Mouse (Mus musculus): Measurements from ENCODE around the gene Prr3. TPM values are rescaled to one million over a fixed set of nuclear protein-coding genes. Genes with fewer than 3 reads are reported as not detected.

The Prr3 gene
- polyA plus RNA-seq (2014; fragmentation: Nextera tagmentation; extraction: Ambion mirVana) = 50.8 and 54.4 TPM in 2 replicates

GRCm38 (mm10) chr17:35979401-35980362 is at the start of gene Prr3, which contains the start of gene Gnl1:
TSS of gene Prr3 (minus strand) at chr17:35980236.
TSS of gene Gnl1 (plus strand) at chr17:35979851.
- ATAC-seq (replicated peaks; ENCODE audit: low FRiP score) = peak; percentile 87
- no peaks in the 10 kb centered on the region for H3K27me3 ChIP-seq (ENCODE audit: control insufficient read depth, insufficient read depth, low read length)
- no peaks in the 10 kb centered on the region for H3K9me3 ChIP-seq (ENCODE audit: control insufficient read depth, low read length)
- peak within 1 kb of the TSS; percentile 78 for H3K4me2 ChIP-seq (ENCODE audit: low read depth, low read length, severe bottlenecking)
- H3K4me1 ChIP-seq (replicated peaks; ENCODE audit: control insufficient read depth, insufficient read depth, low read length) = peaks cover 8% of the 10 kb centered on the region; the same call in 1 of the 2 replicates
- no peaks in the 10 kb centered on the region; the same call in 1 of the 2 replicates for H3K36me3 ChIP-seq (ENCODE audit: control insufficient read depth, insufficient read depth, low read length)
- peak within 1 kb of the TSS; percentile 72 for H3K9ac ChIP-seq (ENCODE audit: low read length)
- WGBS = under 1% methylated on average over 103 of the region's 109 CpGs
- peak within 1 kb of the TSS; percentile 93 for H3K4me3 ChIP-seq (ENCODE audit: low read depth, low read length)
- peak within 1 kb of the TSS; percentile 89 for H3K27ac ChIP-seq (ENCODE audit: low read depth, low read length)
- peak; percentile 94 for DNase-seq (ENCODE audit: low spot score)

- Histone ChIP-seq H3K36me3 (ENCODE audit: control insufficient read depth, insufficient read depth, low read length) (no peaks in the 10 kb centered on the region), H3K27ac (ENCODE audit: low read depth, low read length) (no peak overlapping the region), H3K27me3 (ENCODE audit: control insufficient read depth, insufficient read depth, low read length) (no peaks in the 10 kb centered on the region), H3K9me3 (ENCODE audit: control insufficient read depth, low read length) (no peaks in the 10 kb centered on the region), H3K4me2 (ENCODE audit: low read depth, low read length, severe bottlenecking) (no peak overlapping the region), H3K4me3 (ENCODE audit: low read depth, low read length) (no peak overlapping the region), H3K9ac (ENCODE audit: low read length) (no peak overlapping the region), H3K4me1 (replicated peaks; ENCODE audit: control insufficient read depth, insufficient read depth, low read length) (peaks cover 2% of the 10 kb centered on the region; the same call in 1 of the 2 replicates)
- 89% methylated on average over 7 of the region's 7 CpGs for WGBS
- no peak for ATAC-seq (replicated peaks; ENCODE audit: low FRiP score)
- DNase-seq (ENCODE audit: low spot score) = no peak
Measured at GRCm38 (mm10) chr17:36028879-36029619, 49.0 kb upstream of the Prr3 start.

GRCm38 (mm10) chr17:36027663-36028062 is 47.6 kb upstream of the Prr3 start:
- no peak overlapping the region for H3K4me3 ChIP-seq (ENCODE audit: low read depth, low read length)
- H3K27ac ChIP-seq (ENCODE audit: low read depth, low read length) = no peak overlapping the region
- H3K4me1 ChIP-seq (replicated peaks; ENCODE audit: control insufficient read depth, insufficient read depth, low read length) = peaks cover 2% of the 10 kb centered on the region; the same call in 1 of the 2 replicates
- no peak overlapping the region for H3K9ac ChIP-seq (ENCODE audit: low read length)
- no peaks in the 10 kb centered on the region for H3K27me3 ChIP-seq (ENCODE audit: control insufficient read depth, insufficient read depth, low read length)
- DNase-seq (ENCODE audit: low spot score) (no peak), ATAC-seq (replicated peaks; ENCODE audit: low FRiP score) (no peak)
- no peaks in the 10 kb centered on the region for H3K9me3 ChIP-seq (ENCODE audit: control insufficient read depth, low read length)
- H3K4me2 ChIP-seq (ENCODE audit: low read depth, low read length, severe bottlenecking) = no peak overlapping the region
- no peaks in the 10 kb centered on the region for H3K36me3 ChIP-seq (ENCODE audit: control insufficient read depth, insufficient read depth, low read length)
- WGBS = 94% methylated on average over 4 of the region's 4 CpGs

GRCm38 (mm10) chr17:36025901-36026300 is 45.9 kb upstream of the Prr3 start:
- H3K4me1 ChIP-seq (replicated peaks; ENCODE audit: control insufficient read depth, insufficient read depth, low read length) = no peaks in the 10 kb centered on the region
- DNase-seq (ENCODE audit: low spot score) (no peak), ATAC-seq (replicated peaks; ENCODE audit: low FRiP score) (no peak)
- 94% methylated on average over 4 of the region's 4 CpGs for WGBS
- no peak overlapping the region for H3K4me2 ChIP-seq (ENCODE audit: low read depth, low read length, severe bottlenecking)
- no peaks in the 10 kb centered on the region for H3K36me3 ChIP-seq (ENCODE audit: control insufficient read depth, insufficient read depth, low read length)
- no peaks in the 10 kb centered on the region for H3K27me3 ChIP-seq (ENCODE audit: control insufficient read depth, insufficient read depth, low read length)
- no peaks in the 10 kb centered on the region for H3K9me3 ChIP-seq (ENCODE audit: control insufficient read depth, low read length)
- no peak overlapping the region for H3K27ac ChIP-seq (ENCODE audit: low read depth, low read length)
- H3K9ac ChIP-seq (ENCODE audit: low read length) = no peak overlapping the region
- H3K4me3 ChIP-seq (ENCODE audit: low read depth, low read length) = no peak overlapping the region

- 73% methylated on average over 5 of the region's 5 CpGs for WGBS
- Histone ChIP-seq H3K9ac (ENCODE audit: low read length) (no peak overlapping the region), H3K27ac (ENCODE audit: low read depth, low read length) (no peak overlapping the region), H3K4me3 (ENCODE audit: low read depth, low read length) (no peak overlapping the region), H3K27me3 (ENCODE audit: control insufficient read depth, insufficient read depth, low read length) (no peaks in the 10 kb centered on the region), H3K4me2 (ENCODE audit: low read depth, low read length, severe bottlenecking) (no peak overlapping the region), H3K9me3 (ENCODE audit: control insufficient read depth, low read length) (no peaks in the 10 kb centered on the region), H3K4me1 (replicated peaks; ENCODE audit: control insufficient read depth, insufficient read depth, low read length) (no peaks in the 10 kb centered on the region), H3K36me3 (ENCODE audit: control insufficient read depth, insufficient read depth, low read length) (no peaks in the 10 kb centered on the region)
- ATAC-seq (replicated peaks; ENCODE audit: low FRiP score) (no peak), DNase-seq (ENCODE audit: low spot score) (no peak)
Measured at GRCm38 (mm10) chr17:36025197-36025596, 45.2 kb upstream of the Prr3 start.

- 71% methylated on average over 9 of the region's 9 CpGs for WGBS
Measured at GRCm38 (mm10) chr17:36023710-36024654, 43.9 kb upstream of the Prr3 start.

GRCm38 (mm10) chr17:36022922-36023321 is 42.9 kb upstream of the Prr3 start:
- no peaks in the 10 kb centered on the region for H3K27me3 ChIP-seq (ENCODE audit: control insufficient read depth, insufficient read depth, low read length)
- 90% methylated on average over 6 of the region's 6 CpGs for WGBS
- H3K4me1 ChIP-seq (replicated peaks; ENCODE audit: control insufficient read depth, insufficient read depth, low read length) = no peaks in the 10 kb centered on the region
- H3K9ac ChIP-seq (ENCODE audit: low read length) = no peak overlapping the region
- no peak overlapping the region for H3K4me3 ChIP-seq (ENCODE audit: low read depth, low read length)
- DNase-seq (ENCODE audit: low spot score) = no peak
- H3K4me2 ChIP-seq (ENCODE audit: low read depth, low read length, severe bottlenecking) = no peak overlapping the region
- H3K9me3 ChIP-seq (ENCODE audit: control insufficient read depth, low read length) = no peaks in the 10 kb centered on the region
- no peak overlapping the region for H3K27ac ChIP-seq (ENCODE audit: low read depth, low read length)
- no peak for ATAC-seq (replicated peaks; ENCODE audit: low FRiP score)
- H3K36me3 ChIP-seq (ENCODE audit: control insufficient read depth, insufficient read depth, low read length) = no peaks in the 10 kb centered on the region

More at GRCm38 (mm10) chr17:36023710-36024654, 43.9 kb upstream of the Prr3 start:
- no peaks in the 10 kb centered on the region for H3K9me3 ChIP-seq (ENCODE audit: control insufficient read depth, low read length)
- DNase-seq (ENCODE audit: low spot score) (no peak), ATAC-seq (replicated peaks; ENCODE audit: low FRiP score) (no peak)
- no peaks in the 10 kb centered on the region for H3K36me3 ChIP-seq (ENCODE audit: control insufficient read depth, insufficient read depth, low read length)
- H3K27me3 ChIP-seq (ENCODE audit: control insufficient read depth, insufficient read depth, low read length) = no peaks in the 10 kb centered on the region
- H3K4me3 ChIP-seq (ENCODE audit: low read depth, low read length) = no peak overlapping the region
- no peak overlapping the region for H3K9ac ChIP-seq (ENCODE audit: low read length)
- no peaks in the 10 kb centered on the region for H3K4me1 ChIP-seq (replicated peaks; ENCODE audit: control insufficient read depth, insufficient read depth, low read length)
- no peak overlapping the region for H3K4me2 ChIP-seq (ENCODE audit: low read depth, low read length, severe bottlenecking)
- H3K27ac ChIP-seq (ENCODE audit: low read depth, low read length) = no peak overlapping the region

GRCm38 (mm10) chr17:36022098-36022497 is 42.1 kb upstream of the Prr3 start:
- Histone ChIP-seq H3K36me3 (ENCODE audit: control insufficient read depth, insufficient read depth, low read length) (no peaks in the 10 kb centered on the region), H3K27me3 (ENCODE audit: control insufficient read depth, insufficient read depth, low read length) (no peaks in the 10 kb centered on the region), H3K4me1 (replicated peaks; ENCODE audit: control insufficient read depth, insufficient read depth, low read length) (no peaks in the 10 kb centered on the region), H3K4me2 (ENCODE audit: low read depth, low read length, severe bottlenecking) (no peak overlapping the region), H3K27ac (ENCODE audit: low read depth, low read length) (no peak overlapping the region), H3K4me3 (ENCODE audit: low read depth, low read length) (no peak overlapping the region), H3K9ac (ENCODE audit: low read length) (no peak overlapping the region), H3K9me3 (ENCODE audit: control insufficient read depth, low read length) (no peaks in the 10 kb centered on the region)
- WGBS = 93% methylated on average over 9 of the region's 9 CpGs
- no peak for ATAC-seq (replicated peaks; ENCODE audit: low FRiP score)
- no peak for DNase-seq (ENCODE audit: low spot score)
